ENCODE assay signal across 21 mouse cellular contexts in genomic region chr10:111237434-111237833, GRCm38 (mm10).
DNase-seq lines count a peak whose midpoint lies in the region; ATAC-seq and TF ChIP-seq lines count a peak whose summit lies in the region.
"Had no signal": no experiment of that assay in that cellular context is flagged by ENCODE, and none has a peak within 500 bp of the region (broad histone marks: within the 10 kb centered on the region; RNA-seq: fewer than 3 reads in every experiment).

No protein-coding gene starts in this region.

- no peak overlapping the region for H3K4me3 ChIP-seq in midbrain, embryonic 11.5 days (ENCODE audit: low read depth, low read length)
- H3K4me3 ChIP-seq in midbrain, postnatal 0 days (ENCODE audit: low read depth, low read length) = no peak overlapping the region

- ATAC-seq in frontal cortex, adult (ENCODE audit: low TSS enrichment) = 0 out of 2 replicates have a peak, but pooled peaks have one; percentile 11
- ATAC-seq in midbrain, embryonic 11.5 days (ENCODE audit: low FRiP score) = no peak
- ATAC-seq in midbrain, postnatal 0 days (ENCODE audit: low FRiP score) = no peak
- ATAC-seq: activated CD4-positive, CD25-positive, alpha-beta regulatory T cell, adult 4 months; CD4-positive, CD25-positive, alpha-beta regulatory T cell, adult 4 months; Patski had no signal

- no peak overlapping the region for H3K4me2 ChIP-seq in midbrain, embryonic 11.5 days
- no peak overlapping the region for H3K4me2 ChIP-seq in midbrain, postnatal 0 days (ENCODE audit: low read depth, low read length, poor library complexity, severe bottlenecking)

- 86% methylated on average over 5 of the region's 5 CpGs for WGBS in midbrain, embryonic 11.5 days
- WGBS in midbrain, postnatal 0 days = 92% methylated on average over 5 of the region's 5 CpGs

- H3K9ac ChIP-seq in midbrain, embryonic 11.5 days (ENCODE audit: low read length) = no peak overlapping the region
- no peak overlapping the region for H3K9ac ChIP-seq in midbrain, postnatal 0 days (replicated peaks; ENCODE audit: low read length, poor library complexity, severe bottlenecking)

- no peak for DNase-seq in frontal cortex, adult 2 months (ENCODE audit: extremely low spot score in 1 of 2, low spot score in 1 of 2)
- peak; percentile 59 for DNase-seq in heart, adult 11 months
- DNase-seq in heart, postnatal 4 days = no peak
- peak; percentile 71 for DNase-seq in midbrain, embryonic 11.5 days (ENCODE audit: low spot score, missing footprints)
- no peak for DNase-seq in midbrain, postnatal 0 days (ENCODE audit: low spot score)
- DNase-seq: adrenal gland, adult 2 months; adrenal gland, adult 8-10 months; adrenal gland, postnatal 10 days; adrenal gland, postnatal 14 days; adrenal gland, postnatal 25 days; adrenal gland, postnatal 36 days; B cell, adult 2 months; cerebellum, adult 11 months; cerebellum, adult 11-12 months; cerebellum, adult 18-20 months had no signal

- no peaks in the 10 kb centered on the region for H3K9me3 ChIP-seq in midbrain, embryonic 11.5 days (ENCODE audit: control insufficient read depth, low read length)
- no peaks in the 10 kb centered on the region for H3K9me3 ChIP-seq in midbrain, postnatal 0 days (ENCODE audit: low read length)
- H3K9me3 ChIP-seq: G1E had no signal

- H3K27ac ChIP-seq in midbrain, embryonic 11.5 days (ENCODE audit: low read depth, low read length) = no peak overlapping the region
- no peak overlapping the region for H3K27ac ChIP-seq in midbrain, postnatal 0 days (ENCODE audit: low read depth, low read length)

- no peaks in the 10 kb centered on the region for H3K27me3 ChIP-seq in midbrain, embryonic 11.5 days (ENCODE audit: control insufficient read depth, insufficient read depth, low read length)
- no peaks in the 10 kb centered on the region for H3K27me3 ChIP-seq in midbrain, postnatal 0 days (ENCODE audit: insufficient read depth, low read length)
- H3K27me3 ChIP-seq: CH12.LX, Patski had no signal

- H3K36me3 ChIP-seq in midbrain, embryonic 11.5 days (ENCODE audit: control insufficient read depth, insufficient read depth, low read length) = no peaks in the 10 kb centered on the region
- H3K36me3 ChIP-seq in midbrain, postnatal 0 days (ENCODE audit: insufficient read depth, low read length) = no peaks in the 10 kb centered on the region

- TF ChIP-seq CTCF in midbrain, postnatal 0 days (IDR thresholded peaks at IDR 0.05) = no peak

- H3K4me1 ChIP-seq in midbrain, embryonic 11.5 days (ENCODE audit: control insufficient read depth, insufficient read depth, low read length) = no peaks in the 10 kb centered on the region
- H3K4me1 ChIP-seq in midbrain, postnatal 0 days (ENCODE audit: insufficient read depth, low read length) = no peaks in the 10 kb centered on the region

Comparison
In these comparisons a context has a peak if more than half of its experiments do, and no peak if none do; other contexts are left out.
1. DNase-seq: peak in heart, adult 11 months (single experiment) and midbrain, embryonic 11.5 days (single experiment); none in frontal cortex, adult 2 months (0 of 2), heart, postnatal 4 days (single experiment) and midbrain, postnatal 0 days (single experiment).